Mouse (Mus musculus) heart, postnatal 0 days (tissue): ENCODE measurements at regions not wholly inside any gene's neighbourhood (a gene's known extent, or its start where the extent isn't known, plus 50 kb on each side); places are given as distances from the start of the nearest gene placed in this dataset.

Experiments used
- ATAC-seq: fragments of 200-750 bp; cut with Nextera tagmentation; 2 replicates; pipeline ENCODE4 v1.8.0; 2017; ENCODE audit warnings: low read depth, moderate number of reproducible peaks, moderate library complexity; ENCODE audit not compliant: insufficient read depth
- DNase-seq: peaks from one replicate; pipeline ENCODE4 v3.0.0-alpha.2; 2016; ENCODE audit warnings: low spot score
- H3K27ac ChIP-seq: fragments of 300-500 bp; sonication (generic); 2 replicates; pipeline ENCODE4 v1.5.1; 2014; ENCODE audit warnings: low read depth, mild to moderate bottlenecking
- H3K27me3 ChIP-seq: fragments of 300-500 bp; sonication (generic); 2 replicates; pipeline ENCODE4 v1.6.1; 2014; ENCODE audit warnings: low read length, mixed read lengths; ENCODE audit not compliant: control insufficient read depth, insufficient read depth
- H3K36me3 ChIP-seq: fragments of 300-500 bp; sonication (generic); replicated peaks from 2 replicates; pipeline ENCODE4 v1.6.1; 2014; ENCODE audit warnings: low read length, mixed read lengths; ENCODE audit not compliant: control insufficient read depth, insufficient read depth
- H3K4me1 ChIP-seq: fragments of 300-500 bp; sonication (generic); 2 replicates; pipeline ENCODE4 v1.6.1; 2014; ENCODE audit warnings: antibody characterized with exemption; ENCODE audit not compliant: control insufficient read depth, insufficient read depth
- H3K4me2 ChIP-seq: fragments of 300-500 bp; sonication (generic); 2 replicates; pipeline ENCODE4 v1.6.1; 2014; ENCODE audit warnings: low read depth, mild to moderate bottlenecking, low read length, moderate library complexity
- H3K4me3 ChIP-seq: fragments of 300-500 bp; sonication (generic); 2 replicates; pipeline ENCODE4 v1.5.1; 2014; ENCODE audit warnings: low read depth, low read length
- H3K9ac ChIP-seq: fragments of 300-500 bp; sonication (generic); replicated peaks from 2 replicates; pipeline ENCODE4 v1.6.1; 2014; ENCODE audit warnings: low read depth, low read length, mixed read lengths
- H3K9me3 ChIP-seq: fragments of 300-500 bp; sonication (generic); replicated peaks from 2 replicates; pipeline ENCODE4 v1.6.1; 2016; ENCODE audit warnings: low read length; ENCODE audit not compliant: control insufficient read depth
- CTCF ChIP-seq: IDR thresholded peaks from 2 replicates; pipeline ENCODE4 v1.5.1; 2016; ENCODE audit warnings: antibody characterized with exemption, control low read depth, low read depth
- EP300 ChIP-seq: IDR thresholded peaks from 2 replicates; pipeline ENCODE4 v1.6.1; 2016; ENCODE audit warnings: antibody characterized with exemption, low read depth
- WGBS: fragments of 180-500 bp; shearing (Covaris S2); extraction: QIAGEN DNeasy Blood & Tissue Kit; methylation state at CpG from one replicate; pipeline ENCODE4 v1.1.7; 2014; 5-methylcytosine and 5-hydroxymethylcytosine counted together

GRCm38 (mm10) chr2:172613891-172614391, 64.5 kb downstream of the Tfap2c start:
- H3K9me3 ChIP-seq: no peaks in the 10 kb centered on the region
- peak overlapping the region; percentile 45 for H3K4me3 ChIP-seq
- no peaks in the 10 kb centered on the region for H3K36me3 ChIP-seq
- peaks cover 20% of the 10 kb centered on the region for H3K27me3 ChIP-seq
- peak overlapping the region; percentile 71 for H3K4me2 ChIP-seq
- peak overlapping the region; percentile 30; the same call in 1 of the 2 replicates for H3K9ac ChIP-seq
- DNase-seq: no peak
- no peaks in the 10 kb centered on the region for H3K4me1 ChIP-seq
- TF ChIP-seq CTCF (no peak), EP300 (no peak)
- no peak overlapping the region for H3K27ac ChIP-seq
- ATAC-seq: no peak
- WGBS: 2% methylated on average over 18 of the region's 18 CpGs

DNA sequence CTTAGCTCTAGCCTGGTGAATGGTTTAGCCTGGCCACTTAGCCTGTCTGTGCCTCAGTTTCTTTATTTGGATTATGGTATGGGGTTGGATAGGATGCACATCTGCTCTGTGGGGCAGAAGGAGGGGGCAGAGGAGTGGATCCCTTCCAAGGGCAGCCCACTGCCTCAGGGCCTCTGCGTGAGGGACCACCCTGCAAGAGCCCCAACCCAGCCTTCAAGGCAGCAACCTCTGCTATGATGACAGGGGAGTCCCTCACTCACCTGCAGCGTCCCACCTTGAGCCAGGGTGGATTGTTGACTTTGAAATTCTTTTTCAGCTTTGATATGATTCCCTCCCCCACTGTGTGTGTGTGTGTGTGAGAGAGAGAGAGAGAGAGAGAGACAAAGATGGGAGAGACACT, 65.8 kb downstream of the Tfap2c start:
- no peak for ATAC-seq
- H3K27me3 ChIP-seq: peaks cover 20% of the 10 kb centered on the region
- no peaks in the 10 kb centered on the region for H3K9me3 ChIP-seq
- no peak for DNase-seq
- TF ChIP-seq EP300: no peak
- no peak for TF ChIP-seq CTCF
- no peak overlapping the region for H3K4me3 ChIP-seq
- no peak overlapping the region for H3K4me2 ChIP-seq
- no peaks in the 10 kb centered on the region for H3K36me3 ChIP-seq
- H3K9ac ChIP-seq: no peak overlapping the region
- H3K27ac ChIP-seq: no peak overlapping the region
- 70% methylated on average over 2 of the region's 2 CpGs for WGBS
- H3K4me1 ChIP-seq: no peaks in the 10 kb centered on the region

GRCm38 (mm10) chr2:172615582-172615981, 66.2 kb downstream of the Tfap2c start:
- Histone ChIP-seq H3K4me2 (no peak overlapping the region), H3K4me1 (no peaks in the 10 kb centered on the region), H3K27me3 (peaks cover 20% of the 10 kb centered on the region), H3K27ac (no peak overlapping the region), H3K4me3 (no peak overlapping the region), H3K9me3 (no peaks in the 10 kb centered on the region), H3K9ac (no peak overlapping the region), H3K36me3 (no peaks in the 10 kb centered on the region)
- no peak for ATAC-seq
- 56% methylated on average over 4 of the region's 4 CpGs for WGBS
- no peak for DNase-seq
- no peak for TF ChIP-seq CTCF
- no peak for TF ChIP-seq EP300

GRCm38 (mm10) chr2:172619168-172619567, 69.8 kb downstream of the Tfap2c start:
- ATAC-seq: no peak
- Histone ChIP-seq H3K36me3 (no peaks in the 10 kb centered on the region), H3K4me1 (no peaks in the 10 kb centered on the region), H3K27ac (no peak overlapping the region), H3K27me3 (peaks cover 16% of the 10 kb centered on the region), H3K9me3 (no peaks in the 10 kb centered on the region), H3K4me3 (no peak overlapping the region), H3K9ac (no peak overlapping the region), H3K4me2 (no peak overlapping the region)
- 82% methylated on average over 7 of the region's 7 CpGs for WGBS
- no peak for TF ChIP-seq CTCF
- no peak for TF ChIP-seq EP300
- no peak for DNase-seq

GRCm38 (mm10) chr2:172620001-172620400, 70.6 kb downstream of the Tfap2c start:
- no peak for DNase-seq
- H3K9ac ChIP-seq: no peak overlapping the region
- TF ChIP-seq CTCF (no peak), EP300 (no peak)
- ATAC-seq: no peak
- no peak overlapping the region for H3K27ac ChIP-seq
- no peaks in the 10 kb centered on the region for H3K4me1 ChIP-seq
- H3K27me3 ChIP-seq: peaks cover 14% of the 10 kb centered on the region
- H3K9me3 ChIP-seq: no peaks in the 10 kb centered on the region
- no peak overlapping the region for H3K4me3 ChIP-seq
- 51% methylated on average over 5 of the region's 5 CpGs for WGBS
- H3K4me2 ChIP-seq: no peak overlapping the region
- no peaks in the 10 kb centered on the region for H3K36me3 ChIP-seq

DNA sequence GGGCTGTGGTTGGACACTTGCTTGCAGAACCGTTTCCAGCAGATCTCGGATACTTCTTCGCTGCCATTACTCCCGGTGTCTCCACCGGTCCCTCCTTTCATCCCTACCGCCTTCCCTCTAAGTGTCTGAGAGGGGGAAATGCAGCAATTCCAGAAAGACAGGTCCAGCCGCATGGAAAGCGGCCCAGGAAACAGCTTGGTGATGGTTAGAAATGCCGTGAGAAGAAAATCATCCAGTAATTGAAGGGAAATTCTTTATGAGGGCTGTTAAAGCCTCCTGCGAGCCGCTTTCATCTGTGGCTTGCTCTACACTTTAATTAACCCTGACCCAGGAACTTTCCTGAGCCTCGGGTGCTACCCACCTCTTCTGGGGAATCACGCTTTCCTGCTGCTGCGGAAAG, 74.3 kb downstream of the Tfap2c start:
- Histone ChIP-seq H3K27me3 (peaks cover 9% of the 10 kb centered on the region), H3K4me1 (no peaks in the 10 kb centered on the region), H3K36me3 (no peaks in the 10 kb centered on the region), H3K9me3 (no peaks in the 10 kb centered on the region), H3K4me2 (no peak overlapping the region), H3K27ac (no peak overlapping the region), H3K9ac (no peak overlapping the region), H3K4me3 (no peak overlapping the region)
- DNase-seq: no peak
- TF ChIP-seq EP300 (no peak), CTCF (no peak)
- ATAC-seq: no peak
- 15% methylated on average over 14 of the region's 14 CpGs for WGBS
